Mouse (Mus musculus) testis, adult 2 months (tissue): ENCODE results near the gene Dock1.

Experiments
- CTCF ChIP-seq: fragments of 200-500 bp; IDR thresholded peaks from 2 replicates; pipeline ENCODE4 v1.5.1; 2012; ENCODE audit warnings: low read depth, mild to moderate bottlenecking, inconsistent platforms, low read length, moderate library complexity; ENCODE audit not compliant: control insufficient read depth, insufficient read depth, insufficient replicate concordance
- POLR2A ChIP-seq: fragments of 200-500 bp; IDR thresholded peaks from 2 replicates; pipeline ENCODE4 v1.6.1; 2012; ENCODE audit warnings: low read depth, mild to moderate bottlenecking, inconsistent platforms, low read length, moderate library complexity; ENCODE audit not compliant: control insufficient read depth

DNA sequence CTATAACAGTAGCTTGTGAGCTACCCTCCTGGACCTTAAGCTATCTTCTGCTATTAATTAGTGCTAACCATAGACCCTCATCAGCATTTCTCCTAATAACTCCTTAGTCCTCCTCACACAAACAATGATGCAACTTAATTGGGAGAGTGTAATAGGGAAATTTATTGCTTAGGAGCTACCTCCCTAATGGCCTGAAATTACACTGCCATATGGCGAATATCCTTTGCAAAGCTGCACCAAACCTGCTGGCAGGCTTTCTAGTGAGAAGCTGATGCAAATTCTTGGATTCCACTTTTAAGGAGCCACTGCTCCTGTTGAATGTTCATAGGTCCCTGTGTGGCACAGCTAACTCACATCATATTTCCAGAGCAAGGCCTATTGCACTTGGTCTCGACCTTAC lies 320.5 kb downstream of the Dock1 start:
- no peak for TF ChIP-seq CTCF
- no peak for TF ChIP-seq POLR2A
